Mouse (Mus musculus) right cerebral cortex, adult 2 months (tissue): ENCODE results near the gene Myo18b.

ENCODE experiments used
- DNase-seq, 2 experiments: peaks; one replicate each; pipeline ENCODE4 v3.0.0; 2021 to 2022; ENCODE audit warnings: low spot score in 2 of 2

The Myo18b gene

GRCm38 (mm10) chr5:112815051-112815450 is 81.1 kb downstream of the Myo18b start:
- DNase-seq: no peak

GRCm38 (mm10) chr5:112807629-112808028 is 88.5 kb downstream of the Myo18b start:
- DNase-seq: no peak

GRCm38 (mm10) chr5:112796086-112796485 is 100.1 kb downstream of the Myo18b start:
- DNase-seq: no peak

- no peak for DNase-seq
Measured at GRCm38 (mm10) chr5:112791792-112792780, 104.1 kb downstream of the Myo18b start.

- DNase-seq: no peak
Measured at GRCm38 (mm10) chr5:112790376-112791111, 105.6 kb downstream of the Myo18b start.

GRCm38 (mm10) chr5:112788441-112788840 is 107.7 kb downstream of the Myo18b start:
- DNase-seq: no peak

GRCm38 (mm10) chr5:112786788-112787187 is 109.4 kb downstream of the Myo18b start:
- DNase-seq: no peak

GRCm38 (mm10) chr5:112786031-112786430 is 110.1 kb downstream of the Myo18b start:
- DNase-seq: peak; percentile 64 to 75

GRCm38 (mm10) chr5:112781719-112782118 is 114.4 kb downstream of the Myo18b start:
- peak; percentile 74 to 79 for DNase-seq

- DNase-seq: peak; percentile 30 to 34
Measured at GRCm38 (mm10) chr5:112781231-112781630, 114.9 kb downstream of the Myo18b start.

- peak; percentile 78 to 81 for DNase-seq
Measured at GRCm38 (mm10) chr5:112780383-112780782, 115.8 kb downstream of the Myo18b start.

- DNase-seq: peak in 1 of 2 experiments; percentile 20
Measured at GRCm38 (mm10) chr5:112776781-112777405, 119.3 kb downstream of the Myo18b start.

GRCm38 (mm10) chr5:112773429-112773828 is 122.7 kb downstream of the Myo18b start:
- DNase-seq: no peak

- DNase-seq: no peak
Measured at GRCm38 (mm10) chr5:112771376-112771901, 124.7 kb downstream of the Myo18b start.

GRCm38 (mm10) chr5:112769721-112770119 is 126.4 kb downstream of the Myo18b start:
- DNase-seq: no peak

GRCm38 (mm10) chr5:112769020-112769720 is 127.0 kb downstream of the Myo18b start:
- DNase-seq: no peak

- no peak for DNase-seq
Measured at GRCm38 (mm10) chr5:112768556-112768955, 127.6 kb downstream of the Myo18b start.

- DNase-seq: no peak
Measured at GRCm38 (mm10) chr5:112761415-112762075, 134.6 kb downstream of the Myo18b start.

- no peak for DNase-seq
Measured at GRCm38 (mm10) chr5:112755581-112755980, 140.6 kb downstream of the Myo18b start.

GRCm38 (mm10) chr5:112749634-112750033 is 146.5 kb downstream of the Myo18b start:
- no peak for DNase-seq
